Mouse (Mus musculus) hematopoietic stem cell, adult 5-6 weeks (primary cell): ENCODE data around the gene Tbc1d5. TPM values are rescaled to one million over a fixed set of nuclear protein-coding genes. Genes with fewer than 3 reads are reported as not detected.

ENCODE experiments used
- ATAC-seq, 2 experiments: fragments of 125-278 bp in 1 of 2; replicated peaks in 1 of 2; 2 replicates each; pipeline ENCODE4 v1.8.0; 2016 to 2017; ENCODE audit warnings: inconsistent platforms in 2 of 2, mild to moderate bottlenecking in 2 of 2, moderate number of reproducible peaks in 2 of 2, low read depth in 1 of 2, moderate TSS enrichment in 1 of 2; ENCODE audit not compliant: low FRiP score in 2 of 2, poor library complexity in 2 of 2, severe bottlenecking in 2 of 2, insufficient read depth in 1 of 2, low TSS enrichment in 1 of 2
- total RNA-seq: library from RNA; stranded (forward); fragments of 172-1452, 232-1000 nt; gene quantifications from 2 replicates; pipeline ENCODE4 v1.2.3, GENCODE M21; 2017

The Tbc1d5 gene
- total RNA-seq, 1 experiment from 2014 or later, result 60.4 TPM

- ATAC-seq, result no peak; a peak in 1 of 4 replicates
These were observed 256.8 kb downstream of the Tbc1d5 start for GRCm38 (mm10) chr17:50922308-50922707.

GRCm38 (mm10) chr17:50915216-50915615 lies 263.9 kb downstream of the Tbc1d5 start:
- ATAC-seq, result no peak

GRCm38 (mm10) chr17:50908568-50909335 lies 270.4 kb downstream of the Tbc1d5 start:
- no peak for ATAC-seq

- ATAC-seq, result no peak
These were observed 271.0 kb downstream of the Tbc1d5 start for GRCm38 (mm10) chr17:50908160-50908559.

GRCm38 (mm10) chr17:50906630-50907029 lies 272.5 kb downstream of the Tbc1d5 start:
- ATAC-seq, result no peak

DNA sequence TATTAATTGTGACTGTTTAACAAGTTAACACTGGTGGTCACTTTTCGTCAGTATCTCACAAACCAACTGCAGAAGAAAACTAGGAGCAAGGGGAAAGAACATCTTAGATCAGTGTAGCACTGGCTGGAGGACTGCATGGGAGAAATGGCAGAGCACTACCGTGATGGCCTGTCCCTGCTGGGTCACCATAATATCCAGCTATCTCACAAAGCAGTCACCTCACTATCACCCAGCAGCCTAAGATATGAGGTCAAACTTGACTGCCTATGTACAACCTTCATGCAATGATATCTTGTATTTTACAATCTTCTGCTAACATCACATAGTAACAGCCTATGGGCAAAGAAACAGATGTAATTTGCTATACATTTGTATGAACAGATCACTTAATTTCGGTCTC lies 274.7 kb downstream of the Tbc1d5 start:
- no peak for ATAC-seq

DNA sequence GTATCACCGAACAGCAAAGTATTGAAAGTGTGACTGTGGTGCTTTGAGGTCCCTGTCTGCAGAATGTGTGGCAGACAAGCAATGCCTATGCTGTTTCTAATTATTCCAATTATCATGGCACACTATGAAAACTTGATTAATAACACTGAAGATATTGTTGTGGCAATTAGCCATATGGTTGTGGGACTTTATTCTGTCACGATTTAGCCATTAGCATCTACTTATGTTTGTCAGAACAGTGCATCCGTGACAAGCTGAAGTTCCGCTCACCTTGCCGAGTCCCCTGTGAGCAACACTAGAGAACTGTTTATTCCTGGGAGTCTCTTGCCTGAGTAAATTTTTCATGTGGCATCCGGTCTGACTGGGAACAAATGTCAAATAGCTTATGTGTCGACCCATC lies 281.3 kb downstream of the Tbc1d5 start:
- no peak for ATAC-seq

- ATAC-seq, result peak in 1 of 2 experiments; percentile 72; a peak in 1 of 4 replicates
These were observed 289.7 kb downstream of the Tbc1d5 start for GRCm38 (mm10) chr17:50889475-50889874.

- ATAC-seq, result no peak
These were observed 299.2 kb downstream of the Tbc1d5 start for GRCm38 (mm10) chr17:50879910-50880309.

DNA sequence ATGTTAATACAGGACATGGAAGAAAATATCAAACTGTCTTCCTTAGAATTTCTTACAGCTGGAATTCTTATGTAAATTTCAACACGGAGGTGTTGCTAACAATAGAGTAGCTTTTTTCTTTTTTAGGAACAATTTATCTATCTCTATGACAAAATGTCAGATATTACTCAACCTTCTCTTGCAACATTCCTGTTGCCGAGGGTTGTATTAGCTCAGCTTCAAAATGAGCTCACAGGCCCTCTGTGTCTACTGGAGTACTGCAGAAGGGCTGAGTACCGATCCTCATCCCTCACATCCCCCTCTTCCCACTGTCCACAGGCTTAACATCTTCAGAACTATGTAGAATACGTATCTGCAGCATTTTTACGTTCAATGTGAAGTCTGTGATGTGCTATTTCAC lies 302.7 kb downstream of the Tbc1d5 start:
- ATAC-seq, result peak in 1 of 2 experiments; percentile 45; a peak in 1 of 4 replicates

DNA sequence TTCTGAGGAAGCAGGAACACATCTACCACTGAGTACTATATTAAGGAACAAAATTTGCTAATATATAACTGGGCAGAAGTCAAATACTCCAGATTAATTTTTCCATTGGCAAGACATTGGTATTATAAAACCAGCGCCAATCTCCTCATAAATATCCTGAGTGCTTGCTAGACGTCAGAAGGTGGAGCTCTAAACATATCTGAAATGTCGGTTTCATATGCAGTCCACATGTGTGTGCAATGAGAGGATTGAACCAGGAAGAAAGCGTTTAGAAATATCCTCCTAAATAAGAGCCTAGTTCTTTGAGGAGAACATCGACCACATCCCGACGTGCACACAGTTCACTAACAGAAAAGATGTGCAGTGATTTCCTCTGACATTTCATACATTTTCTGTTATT lies 305.1 kb downstream of the Tbc1d5 start:
- ATAC-seq, result no peak

GRCm38 (mm10) chr17:50872600-50872999 lies 306.6 kb downstream of the Tbc1d5 start:
- ATAC-seq, result peak in 1 of 2 experiments; percentile 48; a peak in 1 of 4 replicates

DNA sequence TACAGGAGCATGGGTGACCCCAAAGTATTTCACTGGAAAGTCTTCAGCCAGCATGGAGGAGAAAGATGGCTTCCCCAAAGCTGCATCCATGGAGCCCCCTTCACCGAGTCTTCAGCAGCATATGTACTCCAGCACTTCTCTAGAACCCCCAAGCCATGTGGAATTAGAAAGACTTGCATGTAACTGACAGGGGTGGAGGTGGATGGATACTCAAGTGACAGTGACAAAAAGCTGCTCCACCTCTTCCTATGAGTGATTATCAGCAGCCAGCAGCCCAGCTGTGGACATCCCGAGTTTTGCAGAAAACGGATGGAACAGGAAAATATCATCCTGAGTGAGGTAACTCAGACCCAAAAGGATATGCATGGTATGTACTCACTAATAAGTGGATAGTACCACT lies 311.9 kb downstream of the Tbc1d5 start:
- no peak for ATAC-seq

DNA sequence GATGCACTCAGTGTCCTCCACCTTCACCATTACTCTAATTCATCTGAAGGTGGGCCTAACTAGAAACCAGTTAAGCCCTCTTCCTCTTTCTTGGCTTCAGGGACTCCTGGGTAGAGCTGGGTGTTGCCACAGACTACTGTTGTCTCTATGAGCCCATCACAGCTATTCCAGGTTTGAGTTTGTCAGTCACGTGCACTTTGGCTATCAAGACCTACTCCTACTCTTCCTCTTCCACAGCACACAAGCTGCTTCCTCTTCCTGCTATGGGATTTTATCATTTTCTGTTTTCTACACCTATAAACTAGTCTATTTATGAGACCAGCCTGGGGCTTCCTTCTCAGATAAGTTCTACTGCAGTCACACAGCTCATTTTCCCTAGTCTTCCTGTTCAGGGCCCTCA lies 314.4 kb downstream of the Tbc1d5 start:
- no peak for ATAC-seq

DNA sequence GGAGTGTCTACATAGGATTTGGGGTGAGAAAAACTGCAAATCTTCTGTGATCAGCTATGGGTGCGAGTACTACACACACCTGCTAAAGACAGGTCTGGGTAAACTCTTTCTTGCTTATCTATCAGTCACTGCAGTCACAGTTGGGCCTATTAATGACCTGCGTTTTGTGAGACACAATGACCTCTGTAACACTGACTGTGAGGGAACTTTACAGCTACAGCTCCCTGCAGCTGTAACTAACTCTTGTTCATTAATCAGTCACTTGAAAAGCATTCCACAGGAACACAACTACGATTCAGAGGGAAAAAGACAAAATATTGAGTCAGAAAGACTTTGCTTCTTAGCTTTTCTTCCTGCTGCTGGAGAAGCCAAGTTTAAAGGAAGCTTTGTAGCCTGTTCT lies 325.9 kb downstream of the Tbc1d5 start:
- no peak for ATAC-seq

- no peak for ATAC-seq
These were observed 327.8 kb downstream of the Tbc1d5 start for GRCm38 (mm10) chr17:50851382-50851781.

DNA sequence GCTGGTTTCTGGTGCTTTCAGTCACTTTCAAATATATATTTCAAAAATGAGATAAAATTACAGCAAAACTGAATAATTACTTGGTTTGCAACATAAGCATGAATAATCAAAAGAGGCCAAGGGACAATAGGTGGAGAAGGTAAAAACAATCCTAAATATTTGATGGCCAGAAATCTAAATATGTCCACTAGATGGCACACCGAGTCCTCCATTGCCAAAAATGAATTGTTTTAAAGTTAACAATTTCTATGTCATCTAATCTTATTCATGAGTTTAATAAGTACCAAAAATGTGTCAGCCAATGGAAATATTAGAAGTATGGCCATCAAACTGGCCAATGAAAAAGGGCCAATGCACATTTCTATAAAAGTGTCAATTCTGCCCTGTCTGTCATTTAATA lies 365.1 kb downstream of the Tbc1d5 start:
- ATAC-seq, result no peak

DNA sequence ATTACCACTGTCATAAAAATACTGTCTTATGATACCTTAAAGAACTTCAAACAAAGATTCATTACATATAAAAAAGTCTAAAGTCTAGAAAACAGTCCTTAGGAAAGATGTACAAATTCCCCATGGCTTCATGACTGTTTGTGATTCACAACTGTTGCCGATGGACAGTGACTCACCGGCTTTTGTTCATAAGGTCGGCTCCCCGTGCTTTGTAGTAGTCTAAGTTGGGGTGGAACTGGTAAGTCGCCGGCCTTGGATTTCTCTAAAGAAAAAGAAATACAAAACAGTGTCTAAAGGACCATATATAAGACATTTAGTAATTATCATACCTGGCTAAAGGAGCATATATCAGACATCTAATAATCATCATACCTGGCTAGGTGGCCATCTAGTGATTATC lies 365.6 kb downstream of the Tbc1d5 start:
- no peak for ATAC-seq

DNA sequence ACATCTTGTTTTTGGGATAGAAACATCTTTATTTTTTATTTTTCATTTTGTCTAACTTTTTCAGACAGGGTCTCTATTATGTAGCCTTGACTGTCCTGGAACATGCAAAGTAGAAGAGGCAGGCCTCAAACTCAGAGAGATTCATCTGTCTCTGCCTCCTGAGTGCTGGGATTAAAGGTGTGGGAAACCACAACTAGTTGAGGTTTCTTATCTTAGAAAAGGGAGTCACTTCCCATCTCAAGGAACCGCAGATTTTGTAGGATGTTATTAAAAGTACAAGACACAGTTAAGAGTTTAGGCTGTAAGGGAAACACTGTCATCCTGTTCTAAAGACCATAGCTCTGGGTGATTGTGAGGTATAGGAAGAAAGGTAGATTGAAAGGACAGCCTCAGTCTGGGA lies 373.5 kb downstream of the Tbc1d5 start:
- ATAC-seq, result no peak
